Mouse (Mus musculus) WW6 (cell line): ENCODE data around the gene Idh2.

Experiments
- DNase-seq: peaks from one replicate; pipeline ENCODE4 v3.0.0-alpha.2; 2013; ENCODE audit warnings: low read depth, low spot score

Gene Idh2

DNA sequence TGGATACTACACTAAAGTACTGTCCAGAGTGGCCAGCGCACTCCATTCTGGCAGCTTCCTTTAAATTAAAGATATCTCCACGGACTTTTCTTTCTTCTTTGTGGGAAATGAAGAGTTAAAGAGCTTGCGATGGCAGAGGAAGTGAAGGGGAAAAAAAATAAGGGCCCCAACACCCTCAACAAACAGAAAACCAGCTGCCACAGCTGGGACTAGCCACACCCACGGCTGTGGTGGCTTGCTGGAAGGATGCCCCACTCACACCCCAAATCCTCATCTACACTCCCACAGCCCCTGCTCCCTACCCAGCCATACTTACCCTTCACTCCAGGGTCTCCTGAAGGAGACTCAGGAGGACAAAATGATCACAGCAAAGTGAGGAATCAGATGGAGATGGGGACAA lies 7.9 kb upstream of the Idh2 start:
- no peak for DNase-seq

DNA sequence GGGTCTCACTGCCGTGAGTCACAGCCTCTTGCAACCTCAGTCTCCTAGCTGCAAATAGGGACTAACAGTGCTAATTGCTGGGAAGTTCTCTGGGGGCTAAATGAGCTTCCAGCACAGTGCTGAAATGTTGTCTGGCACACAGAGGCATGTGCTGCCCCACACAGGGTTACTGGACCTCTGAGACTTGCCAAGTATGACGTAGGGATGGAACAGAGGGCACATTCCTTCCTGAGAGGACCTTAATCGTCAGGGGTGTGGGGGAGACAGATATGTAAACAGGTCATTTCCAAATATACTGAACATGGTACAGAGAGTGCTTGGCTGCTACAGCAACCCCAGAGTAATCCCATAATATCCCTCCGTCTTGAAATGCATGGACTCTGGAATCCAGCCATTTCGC lies 5.9 kb upstream of the Idh2 start:
- no peak for DNase-seq

DNA sequence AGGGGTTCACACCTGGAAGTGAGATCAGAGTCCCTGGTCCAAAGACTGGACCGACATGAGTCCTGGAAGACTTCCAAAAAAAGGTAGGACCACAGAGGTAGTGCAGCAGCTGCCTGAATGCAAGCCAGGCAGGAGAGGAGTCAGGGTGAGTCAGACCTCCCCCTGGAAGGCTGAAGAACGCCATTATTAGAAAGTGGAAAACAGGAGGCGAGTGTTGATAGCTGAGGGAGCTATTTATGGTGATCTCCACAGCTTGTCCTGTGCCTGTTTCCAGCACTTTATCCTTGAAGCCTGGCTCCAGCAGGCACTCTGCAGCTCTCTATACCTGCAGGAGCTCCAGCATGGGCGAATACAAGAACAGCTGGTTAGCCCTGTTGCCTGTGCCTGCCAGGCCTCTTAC lies 4.0 kb upstream of the Idh2 start:
- no peak for DNase-seq

DNA sequence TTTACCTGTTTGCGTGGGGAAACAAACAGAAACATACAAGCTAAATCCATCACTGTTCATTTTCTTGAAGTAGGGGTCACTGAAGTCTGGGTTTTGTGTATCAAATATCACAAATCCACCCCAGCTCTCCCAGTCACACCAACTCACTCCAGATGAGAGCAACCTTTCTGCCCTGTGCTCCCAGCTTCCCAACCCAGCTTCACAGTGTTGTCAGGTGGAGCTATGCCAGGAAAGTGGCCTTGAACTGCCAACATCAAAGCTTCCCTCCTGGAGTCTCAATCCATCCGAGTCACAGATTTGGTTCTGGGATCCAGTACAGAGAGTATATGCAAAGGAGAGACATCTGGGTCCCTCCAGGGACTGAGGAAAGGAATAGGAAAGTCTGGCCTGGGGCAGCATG lies 966 bp upstream of the Idh2 start:
- no peak for DNase-seq

DNA sequence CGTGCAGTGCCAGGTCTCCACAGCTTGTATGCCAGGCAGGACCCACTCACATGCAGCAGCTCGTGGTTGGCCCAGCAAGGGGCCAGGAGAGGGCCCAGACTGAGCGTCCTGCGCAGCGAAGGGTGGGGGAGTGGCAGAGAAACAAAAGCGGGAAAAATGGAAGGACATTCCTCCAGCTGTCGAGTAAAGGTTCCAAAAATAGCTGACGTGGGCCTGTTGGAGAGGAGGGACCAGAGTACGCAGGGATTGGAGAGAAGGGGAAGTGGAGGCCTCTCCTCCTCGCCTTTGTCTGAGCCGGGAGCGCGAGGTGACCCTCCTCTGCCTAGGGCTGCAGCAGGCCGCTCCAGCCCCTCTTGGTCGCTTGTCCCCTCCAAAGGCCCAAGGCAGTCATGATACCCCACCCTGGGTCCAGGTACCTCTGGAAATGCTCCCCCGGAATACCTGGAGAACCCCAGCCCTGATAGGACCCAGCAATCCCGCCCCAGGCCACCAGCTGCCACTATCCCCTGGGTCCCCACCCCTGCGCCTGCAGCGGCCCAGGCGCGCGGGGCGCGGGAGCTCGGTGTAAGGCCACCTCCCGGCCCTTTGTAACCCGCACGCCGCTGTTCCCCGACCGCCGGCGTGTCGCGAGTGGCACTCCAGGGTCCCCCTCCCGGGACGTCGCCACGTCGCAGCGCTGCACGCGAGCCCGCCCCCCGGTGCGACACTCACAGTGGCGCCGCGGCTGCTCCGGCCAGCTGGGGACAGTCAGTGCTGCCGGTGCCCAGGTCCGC lies 555 bp downstream of the Idh2 start:
- no peak for DNase-seq

DNA sequence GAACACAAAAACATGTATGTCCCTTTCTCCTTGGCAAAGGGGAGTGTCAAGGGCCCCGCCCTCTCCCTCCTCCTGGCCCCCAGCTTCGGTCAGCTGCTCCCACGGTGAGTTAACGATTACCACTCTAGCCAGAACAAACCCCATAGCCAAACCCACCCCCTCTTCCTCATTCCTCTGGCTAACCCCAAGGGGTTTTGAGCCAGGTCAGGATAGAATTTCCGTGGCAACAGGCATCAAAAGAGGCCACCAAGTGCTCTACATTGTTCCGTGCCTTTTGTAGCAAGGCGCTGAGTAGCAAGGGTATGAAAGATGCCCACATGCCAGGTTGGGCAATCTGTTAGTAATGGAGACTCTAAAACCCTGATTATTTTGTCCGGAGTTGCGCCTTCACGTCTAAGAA lies 1.2 kb downstream of the Idh2 start:
- no peak for DNase-seq

DNA sequence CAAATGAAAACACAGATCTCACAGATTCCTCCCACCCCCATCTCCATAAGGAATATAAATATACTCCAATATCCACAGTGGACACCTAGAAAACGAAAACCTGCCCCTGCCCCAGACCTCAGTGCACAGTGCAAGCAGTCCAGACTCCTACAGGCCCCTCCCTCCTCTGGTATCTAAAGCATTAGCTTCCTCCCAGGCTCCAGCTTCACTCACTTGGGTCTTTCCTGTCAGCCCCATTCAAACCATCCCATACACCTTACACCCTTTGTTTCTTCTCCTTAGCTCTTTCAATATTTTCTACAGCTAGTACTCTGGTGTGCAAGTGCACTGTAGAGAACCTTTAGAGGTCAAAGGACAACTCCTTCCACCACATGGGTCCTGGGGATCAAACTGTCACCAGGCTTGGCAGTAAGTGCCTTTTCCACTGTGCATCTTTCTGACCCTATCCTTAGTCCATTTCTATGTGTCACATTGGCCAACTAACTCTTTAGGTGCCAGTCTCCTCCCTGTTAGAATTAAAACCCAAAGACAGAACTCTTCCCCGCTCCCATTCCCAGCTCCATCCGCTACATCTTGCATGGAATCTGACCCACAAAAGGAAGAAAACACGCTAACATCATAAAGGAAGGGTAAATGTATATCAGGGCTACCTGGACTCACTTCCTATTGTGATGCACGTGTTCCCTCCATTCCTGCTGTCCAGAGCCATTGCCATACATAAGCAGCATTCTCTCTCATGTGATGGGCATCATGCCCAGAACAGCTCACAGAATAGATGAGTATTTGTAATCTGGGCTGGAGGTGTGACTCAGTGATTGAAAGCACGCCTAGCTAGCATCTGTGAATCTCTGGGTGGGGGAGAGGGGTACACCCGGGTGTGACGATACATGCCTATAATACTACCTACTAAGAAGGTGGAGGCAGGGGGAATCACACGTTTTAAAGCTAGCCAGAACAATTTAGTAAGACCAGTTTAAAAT lies 3.8 kb downstream of the Idh2 start:
- no peak for DNase-seq

DNA sequence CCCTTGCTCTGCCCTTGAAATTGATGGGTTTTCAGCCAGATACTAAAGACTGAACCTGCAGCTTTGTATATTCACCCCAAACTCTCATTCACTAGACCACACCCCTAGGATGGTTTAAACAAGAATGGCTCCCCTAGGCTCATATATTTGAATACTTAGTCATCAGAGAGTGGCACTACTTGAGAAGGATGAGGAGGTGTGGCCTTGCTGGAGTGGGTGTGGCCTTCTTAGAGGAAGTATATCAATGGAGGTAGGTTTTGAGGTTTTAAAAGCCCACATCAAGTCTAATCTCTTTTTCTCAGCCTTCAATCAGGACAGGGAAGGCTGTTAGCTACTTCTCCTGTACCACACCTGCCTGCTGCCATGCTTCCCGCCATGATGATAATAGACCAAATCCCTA lies 8.8 kb downstream of the Idh2 start:
- DNase-seq: no peak

DNA sequence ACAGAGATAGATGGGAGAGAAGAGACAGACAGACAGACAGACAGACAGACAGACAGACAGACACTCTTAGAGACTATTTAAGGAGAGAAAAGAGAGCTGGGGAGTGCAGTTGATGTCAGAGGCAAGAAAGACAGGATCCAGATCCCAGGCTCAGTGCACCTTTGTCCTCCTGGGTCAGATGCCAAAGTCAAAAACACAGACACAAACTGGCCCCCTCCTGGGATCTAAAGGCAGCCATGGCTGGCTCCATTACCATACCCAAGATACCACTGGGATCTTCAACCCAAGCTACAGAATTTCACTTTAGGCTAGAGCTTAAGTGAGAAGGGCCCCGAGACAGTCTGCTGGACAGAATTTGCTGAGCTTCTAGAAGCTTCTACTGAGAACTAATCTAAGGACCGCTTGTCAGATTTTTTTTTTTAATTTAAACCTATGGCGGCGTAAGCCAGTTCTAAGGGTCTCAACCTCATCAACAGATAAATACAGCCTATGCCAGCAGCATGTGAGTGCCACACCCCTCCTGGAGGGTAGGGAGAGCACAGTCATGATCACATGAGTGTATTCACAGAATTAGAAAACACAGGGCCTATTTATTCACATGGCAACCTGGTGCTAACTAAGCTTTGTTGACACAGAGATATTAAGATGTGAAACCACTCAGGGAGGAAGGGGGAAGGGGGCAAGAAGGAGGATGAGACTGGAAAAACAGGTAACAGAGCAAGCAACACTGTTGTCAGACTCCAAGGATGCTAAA lies 9.4 kb downstream of the Idh2 start:
- no peak for DNase-seq

DNA sequence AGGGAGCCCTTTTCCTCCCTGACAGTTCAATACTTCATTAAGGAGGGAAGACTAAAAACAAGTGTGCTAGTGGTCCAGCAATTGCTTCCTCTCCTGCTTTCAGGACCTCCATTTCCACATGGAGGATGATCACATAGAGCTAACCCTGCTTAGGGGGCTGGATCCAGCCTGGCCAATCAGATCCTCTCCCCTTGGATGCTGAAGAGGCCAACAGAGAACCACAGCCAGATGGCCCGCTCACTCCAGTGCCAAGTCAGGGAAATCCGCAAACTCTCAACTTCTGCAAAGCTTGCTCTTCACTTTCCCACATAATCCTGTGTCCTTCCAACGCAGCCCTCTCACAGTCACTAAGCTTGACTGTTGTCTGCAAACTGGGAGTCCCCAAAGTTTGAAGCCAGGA lies 11.9 kb downstream of the Idh2 start:
- DNase-seq: no peak

DNA sequence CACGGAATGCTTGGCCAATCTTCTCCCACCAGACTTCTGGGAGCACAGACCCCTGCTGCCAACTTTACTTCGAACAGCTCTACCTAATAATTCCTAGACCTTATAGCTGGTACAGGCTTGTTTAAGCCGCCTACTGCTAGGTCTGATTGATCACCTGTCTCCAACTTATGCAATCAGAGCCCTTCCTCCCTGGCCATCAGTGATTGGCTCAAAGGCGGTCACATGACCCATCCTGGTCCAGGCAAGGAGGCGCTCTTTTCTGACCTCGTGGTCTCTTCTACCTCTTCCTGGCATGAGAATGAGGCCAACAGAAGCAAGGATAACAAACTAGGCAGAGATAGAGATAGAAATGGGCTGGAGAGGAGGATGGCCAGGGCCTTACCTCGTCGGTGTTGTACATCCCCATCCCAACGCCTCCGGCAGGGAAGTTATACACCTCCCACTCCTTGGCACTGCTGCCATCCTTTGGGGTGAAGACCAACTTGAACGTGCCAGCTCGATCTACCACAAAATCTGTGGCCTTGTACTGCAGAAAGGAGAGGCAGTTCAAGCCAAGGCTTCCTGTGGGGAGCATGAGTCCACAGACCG lies 16.7 kb downstream of the Idh2 start:
- DNase-seq: no peak

DNA sequence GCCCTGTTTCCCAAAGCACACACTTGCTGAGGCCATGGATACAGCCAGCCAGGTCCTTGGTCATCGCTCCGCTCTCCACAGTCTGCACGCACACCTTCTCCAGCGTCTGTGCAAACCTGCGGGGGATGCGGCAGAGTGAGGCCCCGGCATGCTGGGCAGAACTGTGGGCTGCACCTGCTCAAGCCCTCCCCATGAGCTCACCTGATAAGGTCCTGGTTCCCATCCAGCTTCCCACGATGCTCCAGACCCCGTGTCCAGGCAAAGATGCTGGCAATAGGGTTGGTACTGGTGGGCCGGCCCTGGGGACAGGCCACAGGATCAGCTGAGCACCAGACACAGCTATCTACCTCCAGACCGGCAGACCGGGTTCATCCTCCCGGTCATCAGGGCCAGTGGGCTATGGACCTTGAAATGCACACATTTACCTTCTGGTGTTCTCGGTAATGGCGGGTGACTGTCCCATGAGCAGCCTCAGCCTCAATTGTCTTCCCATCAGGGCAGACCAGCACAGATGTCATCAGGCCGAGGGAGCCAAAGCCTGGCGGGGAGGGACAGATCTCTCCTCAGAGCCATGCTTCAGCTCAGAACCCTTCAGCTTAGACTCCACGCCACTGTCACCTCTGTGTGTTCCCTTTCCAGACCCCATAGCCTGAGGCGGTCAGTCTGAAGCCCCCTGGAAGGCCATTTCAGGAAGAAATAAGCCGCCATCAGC lies 19.4 kb downstream of the Idh2 start:
- DNase-seq: no peak

DNA sequence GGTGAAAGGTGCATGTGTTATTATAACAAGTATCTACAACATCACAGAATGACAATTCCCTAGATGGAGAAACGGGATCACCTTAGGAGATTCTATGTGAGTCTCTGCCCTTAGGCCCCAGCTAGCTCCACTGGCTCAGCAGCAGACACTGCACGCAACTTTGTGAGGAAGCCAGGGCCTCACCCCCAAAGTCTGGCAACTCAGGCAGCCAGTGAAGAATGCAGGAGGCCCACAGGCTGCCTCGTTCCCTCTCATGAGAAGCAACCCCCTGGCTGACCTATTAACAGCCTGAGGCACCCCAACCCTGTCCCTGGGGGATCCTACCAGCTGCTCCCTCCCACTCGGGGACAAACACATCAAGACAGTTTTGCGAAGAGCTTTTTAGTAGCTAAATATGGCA lies 20.7 kb downstream of the Idh2 start:
- DNase-seq: no peak

DNA sequence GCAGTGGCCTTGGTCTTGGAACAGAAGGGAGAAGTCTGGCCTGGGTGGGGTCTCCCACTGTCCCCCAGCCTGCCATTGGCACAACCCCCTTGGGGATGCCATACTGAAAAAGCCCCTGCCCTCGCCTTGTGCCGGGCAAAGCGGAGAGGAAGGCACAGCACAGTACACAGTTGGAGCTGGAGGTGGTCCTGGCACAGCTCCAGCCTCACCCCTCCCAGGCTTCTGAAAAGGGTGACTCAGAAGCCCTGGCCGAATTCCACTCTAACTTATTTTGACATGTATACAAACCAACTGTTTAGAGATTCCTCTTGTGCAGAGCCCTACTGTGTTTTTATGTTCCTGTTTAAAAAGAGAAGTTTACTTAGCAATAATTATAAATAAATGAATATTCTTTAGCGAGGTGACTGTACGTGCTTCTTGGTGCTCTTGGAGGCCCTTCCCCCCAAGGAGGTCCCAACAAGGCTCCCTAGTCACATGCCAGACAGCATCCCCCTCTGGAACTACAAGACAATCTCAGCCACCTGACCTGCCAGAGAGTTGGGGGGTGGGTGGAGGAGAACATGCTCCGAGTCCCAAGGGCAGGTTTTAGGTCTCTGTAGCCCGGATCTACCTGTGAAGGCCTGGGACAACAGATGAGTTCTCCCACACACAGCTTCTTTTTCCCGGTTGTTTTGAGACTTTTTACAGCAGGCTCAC lies 22.7 kb downstream of the Idh2 start:
- no peak for DNase-seq

DNA sequence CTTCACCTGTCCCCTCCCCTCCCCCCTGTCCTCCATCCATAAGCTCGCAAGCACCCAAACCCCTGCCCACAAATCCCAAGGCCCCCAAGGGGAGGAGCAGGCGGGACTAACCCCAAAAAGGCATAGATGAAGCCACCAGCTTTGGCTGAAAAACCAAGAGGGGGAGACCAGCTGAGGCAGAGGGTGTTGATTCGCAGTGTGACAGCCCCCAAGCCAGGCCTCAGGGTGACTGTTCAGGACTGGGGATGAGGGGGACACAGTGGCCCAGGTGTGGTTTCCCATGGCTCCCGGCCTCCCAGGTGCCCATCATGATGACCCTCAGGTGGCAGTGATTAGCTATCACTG lies 23.4 kb downstream of the Idh2 start:
- no peak for DNase-seq

DNA sequence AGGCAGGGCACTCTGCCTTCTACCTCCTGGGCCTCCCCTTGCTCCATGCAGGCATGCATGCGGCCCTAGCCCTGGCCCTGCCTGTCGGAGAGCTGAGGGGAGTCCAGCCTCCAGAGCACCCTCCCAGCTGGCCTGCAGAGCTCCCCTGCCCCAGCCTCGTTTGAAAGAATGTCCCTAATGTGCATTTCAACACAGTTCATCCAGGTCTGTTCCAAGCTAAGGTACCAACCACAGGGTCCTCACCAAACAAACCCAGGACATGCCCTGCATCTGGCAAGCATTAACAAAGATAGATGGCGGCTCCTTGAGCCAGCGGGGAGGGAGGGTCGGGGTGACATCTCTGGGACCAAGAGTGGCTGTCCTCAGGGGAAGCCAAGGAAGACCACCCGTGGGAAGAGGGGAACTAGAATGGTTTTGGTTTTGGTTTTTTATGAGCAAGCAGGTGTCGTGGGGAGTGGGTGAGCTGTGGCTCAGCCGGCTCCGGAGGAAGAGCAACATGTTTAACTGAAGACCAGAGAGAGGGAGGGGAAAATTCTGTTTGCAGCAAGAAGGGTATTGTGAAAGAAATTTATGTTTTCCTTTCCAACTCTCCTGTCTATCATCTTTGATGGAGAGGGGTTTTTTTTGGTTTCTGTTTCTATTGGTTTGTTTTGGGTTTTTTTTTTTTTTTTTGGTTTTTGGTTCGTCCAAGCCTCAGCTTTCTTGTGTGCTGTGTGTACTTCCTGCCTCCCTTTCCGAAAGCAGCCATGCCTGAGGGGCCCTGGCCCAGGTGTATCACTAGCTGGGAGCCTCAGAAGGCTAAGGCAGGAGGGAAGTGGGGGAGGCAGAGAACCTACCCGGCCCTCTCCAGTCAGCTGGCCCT lies 24.0 kb downstream of the Idh2 start:
- DNase-seq: no peak

DNA sequence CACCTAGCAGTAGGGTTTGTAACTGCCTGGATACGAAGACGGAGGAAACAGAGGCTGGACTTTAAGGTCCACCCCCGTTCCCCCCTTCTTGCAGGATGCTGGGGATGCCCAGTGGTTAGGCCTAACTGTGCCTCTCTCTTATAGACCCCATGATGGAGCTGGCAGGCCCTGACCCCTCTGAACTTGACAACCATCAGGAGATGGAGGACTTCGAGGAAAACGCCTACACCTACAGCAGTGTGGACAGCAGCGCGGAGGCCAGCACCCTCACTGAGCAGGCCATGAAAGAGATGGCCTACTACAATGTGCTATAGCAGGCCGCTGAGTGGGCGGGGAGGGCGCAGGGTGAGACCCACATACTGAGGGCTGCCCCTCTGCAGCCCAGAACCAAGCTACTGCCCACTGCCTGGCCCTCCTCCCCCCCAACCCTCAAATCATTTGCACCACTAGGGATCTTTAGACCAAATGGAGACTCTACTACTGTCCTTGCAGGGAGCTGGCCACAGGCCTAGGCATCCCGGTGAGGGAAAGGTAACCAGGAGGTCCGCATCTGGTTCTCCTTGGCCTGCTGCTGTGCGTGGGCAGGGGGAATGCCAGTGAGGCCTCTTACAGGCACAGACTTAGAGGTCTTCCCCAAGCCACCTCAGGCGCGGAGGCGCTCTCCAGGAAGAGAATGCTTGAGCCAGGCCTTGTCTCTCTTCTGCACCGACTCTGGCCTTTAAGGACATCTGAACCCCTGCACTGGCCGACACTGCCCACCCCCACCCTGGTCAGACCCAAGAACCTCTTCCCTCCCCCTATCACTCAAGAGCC lies 24.8 kb downstream of the Idh2 start:
- no peak for DNase-seq

DNA sequence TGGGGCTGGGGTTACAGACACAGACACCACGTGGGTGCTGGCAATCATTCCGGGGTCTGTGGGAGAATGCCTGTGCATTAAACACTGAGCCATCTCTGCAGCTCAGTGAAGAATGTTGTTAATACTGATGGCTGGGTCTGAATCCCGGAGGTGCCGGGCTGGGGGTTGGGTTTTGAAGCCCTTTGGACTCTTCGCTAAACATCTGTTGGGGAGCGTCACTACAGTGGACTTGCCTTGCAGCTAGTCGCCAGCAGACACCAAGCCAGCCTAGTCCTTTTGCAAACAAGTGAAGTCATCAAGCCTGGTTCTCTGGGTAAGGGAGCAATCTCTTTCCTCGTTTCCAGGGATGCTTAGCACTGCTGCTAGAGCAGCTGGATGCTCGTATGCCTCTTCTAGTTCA lies 27.0 kb downstream of the Idh2 start:
- no peak for DNase-seq
